Comparison of ENCODE assay signal across 21 mouse cellular contexts in genomic region chr1:60977641-60978040, GRCm38 (mm10). TPM values are rescaled to one million over a fixed set of nuclear protein-coding genes. Genes with fewer than 3 reads are reported as not detected.
DNase-seq lines count a peak whose midpoint lies in the region; ATAC-seq lines count a peak whose summit lies in the region.
"Had no signal": no experiment of that assay in that cellular context is flagged by ENCODE, and none has a peak within 500 bp of the region (broad histone marks: within the 10 kb centered on the region; RNA-seq: fewer than 3 reads in every experiment).

TSS of gene Icos (plus strand) at chr1:60977927.

- no peak for ATAC-seq in midbrain, embryonic 11.5 days (ENCODE audit: low FRiP score)
- no peak for ATAC-seq in midbrain, embryonic 13.5 days
- peak; percentile 78 for ATAC-seq in activated CD4-positive, CD25-positive, alpha-beta regulatory T cell, adult 4 months
- ATAC-seq: forebrain, embryonic 14.5 days; intestine, embryonic 16.5 days had no signal

- H3K27me3 ChIP-seq in midbrain, embryonic 11.5 days (ENCODE audit: control insufficient read depth, insufficient read depth, low read length), result no peaks in the 10 kb centered on the region
- H3K27me3 ChIP-seq in midbrain, embryonic 13.5 days, result no peaks in the 10 kb centered on the region
- H3K27me3 ChIP-seq: hindbrain, embryonic 13.5 days; limb, embryonic 13.5 days had no signal

- H3K27ac ChIP-seq in midbrain, embryonic 11.5 days (ENCODE audit: low read depth, low read length), result no peak within 1 kb of the TSS
- no peak within 1 kb of the TSS for H3K27ac ChIP-seq in midbrain, embryonic 13.5 days
- H3K27ac ChIP-seq: embryonic facial prominence, embryonic 10.5 days; heart, embryonic 10.5 days; hindbrain, embryonic 13.5 days; kidney, postnatal 0 days; limb, embryonic 13.5 days had no signal

- no peaks in the 10 kb centered on the region for H3K4me1 ChIP-seq in midbrain, embryonic 11.5 days (ENCODE audit: control insufficient read depth, insufficient read depth, low read length)
- H3K4me1 ChIP-seq in midbrain, embryonic 13.5 days (replicated peaks), result no peaks in the 10 kb centered on the region
- H3K4me1 ChIP-seq: limb, embryonic 13.5 days had no signal

- peak; percentile 33 for DNase-seq in midbrain, embryonic 11.5 days (ENCODE audit: low spot score, missing footprints)
- DNase-seq in natural killer cell, adult 2 months (ENCODE audit: low spot score in 2 of 2), result peak; percentile 59 to 72
- DNase-seq in thymus, postnatal 36 days, result peak; percentile 61 to 70
- no peak for DNase-seq in embryo, embryonic 10 days (ENCODE audit: low spot score)
- no peak for DNase-seq in embryo, embryonic 11 days
- DNase-seq in urinary bladder, postnatal 4 days (ENCODE audit: low spot score in 2 of 2), result no peak
- DNase-seq: cerebellum, postnatal 10 days; gastrocnemius, postnatal 36 days; heart, postnatal 10 days; lung, postnatal 14 days; midbrain, embryonic 14.5 days; right cerebral cortex, postnatal 14 days had no signal

- H3K9ac ChIP-seq in midbrain, embryonic 11.5 days (ENCODE audit: low read length), result no peak within 1 kb of the TSS
- no peak within 1 kb of the TSS for H3K9ac ChIP-seq in midbrain, embryonic 13.5 days (replicated peaks)
- H3K9ac ChIP-seq: hindbrain, embryonic 13.5 days; limb, embryonic 13.5 days had no signal

- no peak within 1 kb of the TSS for H3K4me2 ChIP-seq in midbrain, embryonic 11.5 days
- H3K4me2 ChIP-seq in midbrain, embryonic 13.5 days (replicated peaks), result no peak within 1 kb of the TSS
- H3K4me2 ChIP-seq: hindbrain, embryonic 13.5 days; limb, embryonic 13.5 days had no signal

- no peak within 1 kb of the TSS for H3K4me3 ChIP-seq in midbrain, embryonic 11.5 days (ENCODE audit: low read depth, low read length)
- no peak within 1 kb of the TSS for H3K4me3 ChIP-seq in midbrain, embryonic 13.5 days (replicated peaks)
- H3K4me3 ChIP-seq: embryonic facial prominence, embryonic 10.5 days; heart, embryonic 10.5 days; hindbrain, embryonic 13.5 days; limb, embryonic 13.5 days had no signal

- no peaks in the 10 kb centered on the region for H3K9me3 ChIP-seq in midbrain, embryonic 11.5 days (ENCODE audit: control insufficient read depth, low read length)
- no peaks in the 10 kb centered on the region for H3K9me3 ChIP-seq in midbrain, embryonic 13.5 days
- H3K9me3 ChIP-seq: embryonic facial prominence, embryonic 10.5 days; heart, embryonic 10.5 days; hindbrain, embryonic 13.5 days; limb, embryonic 13.5 days had no signal

- WGBS in midbrain, embryonic 11.5 days, result 86% methylated on average over 6 of the region's 6 CpGs
- WGBS in midbrain, embryonic 13.5 days, result 87% methylated on average over 6 of the region's 6 CpGs

- no peaks in the 10 kb centered on the region for H3K36me3 ChIP-seq in midbrain, embryonic 11.5 days (ENCODE audit: control insufficient read depth, insufficient read depth, low read length)
- H3K36me3 ChIP-seq in midbrain, embryonic 13.5 days, result no peaks in the 10 kb centered on the region
- H3K36me3 ChIP-seq: embryonic facial prominence, embryonic 10.5 days; heart, embryonic 10.5 days; hindbrain, embryonic 13.5 days; limb, embryonic 13.5 days had no signal

RNA-seq across cellular contexts. Expression of gene Icos, which starts in this region (rescaled TPM):
- 0.04 and 0.10 TPM in 2 replicates for polyA plus RNA-seq in midbrain, embryonic 11.5 days (2014; fragmentation: Nextera tagmentation; extraction: Ambion mirVana)
- polyA plus RNA-seq in midbrain, embryonic 13.5 days (2015; fragmentation: Nextera tagmentation; extraction: Ambion mirVana), result 0.09 TPM in 1 of 2 replicates, not detected in the other
- polyA plus RNA-seq in activated CD4-positive, CD25-positive, alpha-beta regulatory T cell, adult 4 months (2017; shearing (Covaris generic)), result 100 to 1,000 TPM; 474 to 595 TPM
- polyA plus RNA-seq: embryonic facial prominence, embryonic 10.5 days; midbrain, embryonic 14.5 days had no signal

Comparison
In these comparisons a context has a peak if more than half of its experiments do, and no peak if none do; other contexts are left out.
1. RNA of gene Icos (polyA plus RNA-seq): 474 to 595 TPM in activated CD4-positive, CD25-positive, alpha-beta regulatory T cell, adult 4 months; 0.09 TPM in midbrain, embryonic 13.5 days and 0.04 to 0.10 TPM in midbrain, embryonic 11.5 days; every median in the first group is over 100 times any median in the second.
2. Peak in DNase-seq in midbrain, embryonic 11.5 days; RNA of the gene not detected or under 1 TPM.
3. DNase-seq: peak in natural killer cell, adult 2 months (2 of 2) and thymus, postnatal 36 days (2 of 2); none in embryo, embryonic 10 days (single experiment), embryo, embryonic 11 days (single experiment) and urinary bladder, postnatal 4 days (0 of 2).